Mouse (Mus musculus) ES-Bruce4 (cell line): ENCODE measurements around the gene Ak4.

Source experiments
- CTCF ChIP-seq: IDR thresholded peaks from one replicate; pipeline ENCODE4 v1.8.1; 2011; ENCODE audit warnings: low read depth, low read length
- EP300 ChIP-seq: IDR thresholded peaks from 2 replicates; pipeline ENCODE4 v1.6.1; 2011; ENCODE audit warnings: low read depth, low read length; ENCODE audit not compliant: insufficient read depth
- POLR2A ChIP-seq: IDR thresholded peaks from one replicate; pipeline ENCODE4 v1.8.1; 2011; ENCODE audit warnings: low read length; ENCODE audit not compliant: insufficient read depth

GRCm38 (mm10) chr4:101508851-101509577 lies 89.9 kb downstream of the Ak4 start:
- TF ChIP-seq POLR2A: no peak
- no peak for TF ChIP-seq CTCF
- TF ChIP-seq EP300: peak; percentile 57; the same call in 1 of the 2 replicates
